Mouse (Mus musculus): Measurements from ENCODE around the gene Foxa1. TPM values are rescaled to one million over a fixed set of nuclear protein-coding genes. Genes with fewer than 3 reads are reported as not detected.

The Foxa1 gene
- polyA plus RNA-seq, 1 experiment from 2014 or later = 16.1 TPM

GRCm38 (mm10) chr12:57554091-57554490 is 7.4 kb upstream of the Foxa1 start:
- Histone ChIP-seq H3K36me3 (ENCODE audit: control insufficient read depth, insufficient read depth, low read length) (no peaks in the 10 kb centered on the region), H3K27me3 (ENCODE audit: control insufficient read depth, insufficient read depth, low read length) (peaks cover 2% of the 10 kb centered on the region; the same call in 1 of the 2 replicates), H3K9ac (ENCODE audit: low read length) (no peak overlapping the region), H3K4me3 (ENCODE audit: low read depth, low read length) (no peak overlapping the region), H3K4me2 (replicated peaks; ENCODE audit: low read depth) (no peak overlapping the region), H3K27ac (replicated peaks) (no peak overlapping the region), H3K4me1 (replicated peaks; ENCODE audit: control insufficient read depth, insufficient read depth) (no peaks in the 10 kb centered on the region), H3K9me3 (ENCODE audit: control insufficient read depth, low read length) (no peaks in the 10 kb centered on the region)
- TF ChIP-seq CTCF (IDR thresholded peaks at IDR 0.05; ENCODE audit: low read depth) = no peak
- TF ChIP-seq EP300 (optimal IDR thresholded peaks at IDR 0.05) = no peak
- 58% methylated on average over 3 of the region's 3 CpGs for WGBS
- DNase-seq (ENCODE audit: low spot score) (no peak), ATAC-seq (ENCODE audit: low FRiP score, low TSS enrichment) (no peak)

- no peak overlapping the region for H3K4me3 ChIP-seq (ENCODE audit: low read depth, low read length)
- H3K36me3 ChIP-seq (ENCODE audit: control insufficient read depth, insufficient read depth, low read length) = no peaks in the 10 kb centered on the region
- DNase-seq (ENCODE audit: low spot score) (no peak), ATAC-seq (ENCODE audit: low FRiP score, low TSS enrichment) (no peak)
- TF ChIP-seq CTCF (IDR thresholded peaks at IDR 0.05; ENCODE audit: low read depth) (no peak), EP300 (optimal IDR thresholded peaks at IDR 0.05) (no peak)
- H3K9ac ChIP-seq (ENCODE audit: low read length) = no peak overlapping the region
- peaks cover 2% of the 10 kb centered on the region; the same call in 1 of the 2 replicates for H3K27me3 ChIP-seq (ENCODE audit: control insufficient read depth, insufficient read depth, low read length)
- no peak overlapping the region for H3K27ac ChIP-seq (replicated peaks)
- H3K4me1 ChIP-seq (replicated peaks; ENCODE audit: control insufficient read depth, insufficient read depth) = no peaks in the 10 kb centered on the region
- WGBS = 11% methylated on average over 3 of the region's 3 CpGs
- no peaks in the 10 kb centered on the region for H3K9me3 ChIP-seq (ENCODE audit: control insufficient read depth, low read length)
- H3K4me2 ChIP-seq (replicated peaks; ENCODE audit: low read depth) = no peak overlapping the region
Observed at GRCm38 (mm10) chr12:57552286-57552685, 5.6 kb upstream of the Foxa1 start.

- peak overlapping the region; percentile 52 for H3K4me2 ChIP-seq (replicated peaks; ENCODE audit: low read depth)
Observed at GRCm38 (mm10) chr12:57550881-57551280, 4.2 kb upstream of the Foxa1 start.

GRCm38 (mm10) chr12:57550181-57550808 is 3.6 kb upstream of the Foxa1 start:
- Histone ChIP-seq H3K4me1 (replicated peaks; ENCODE audit: control insufficient read depth, insufficient read depth) (no peaks in the 10 kb centered on the region), H3K36me3 (ENCODE audit: control insufficient read depth, insufficient read depth, low read length) (no peaks in the 10 kb centered on the region), H3K9ac (ENCODE audit: low read length) (peak overlapping the region; percentile 54; the same call in 1 of the 2 replicates), H3K27ac (replicated peaks) (peak overlapping the region; percentile 95), H3K27me3 (ENCODE audit: control insufficient read depth, insufficient read depth, low read length) (peaks cover 2% of the 10 kb centered on the region; the same call in 1 of the 2 replicates), H3K4me3 (ENCODE audit: low read depth, low read length) (peak overlapping the region; percentile 31), H3K4me2 (replicated peaks; ENCODE audit: low read depth) (peak overlapping the region; percentile 52), H3K9me3 (ENCODE audit: control insufficient read depth, low read length) (no peaks in the 10 kb centered on the region)
- 7% methylated on average over 31 of the region's 31 CpGs for WGBS
- peak; percentile 50 for DNase-seq (ENCODE audit: low spot score)
- no peak for ATAC-seq (ENCODE audit: low FRiP score, low TSS enrichment)
- TF ChIP-seq CTCF (IDR thresholded peaks at IDR 0.05; ENCODE audit: low read depth) (no peak), EP300 (optimal IDR thresholded peaks at IDR 0.05) (no peak)

More at GRCm38 (mm10) chr12:57550881-57551280, 4.2 kb upstream of the Foxa1 start:
- no peak for TF ChIP-seq CTCF (IDR thresholded peaks at IDR 0.05; ENCODE audit: low read depth)
- TF ChIP-seq EP300 (optimal IDR thresholded peaks at IDR 0.05) = no peak
- H3K36me3 ChIP-seq (ENCODE audit: control insufficient read depth, insufficient read depth, low read length) = no peaks in the 10 kb centered on the region
- peaks cover 2% of the 10 kb centered on the region; the same call in 1 of the 2 replicates for H3K27me3 ChIP-seq (ENCODE audit: control insufficient read depth, insufficient read depth, low read length)
- no peaks in the 10 kb centered on the region for H3K9me3 ChIP-seq (ENCODE audit: control insufficient read depth, low read length)
- DNase-seq (ENCODE audit: low spot score) (no peak), ATAC-seq (ENCODE audit: low FRiP score, low TSS enrichment) (no peak)
- H3K4me1 ChIP-seq (replicated peaks; ENCODE audit: control insufficient read depth, insufficient read depth) = no peaks in the 10 kb centered on the region
- peak overlapping the region; percentile 24; the same call in 1 of the 2 replicates for H3K27ac ChIP-seq (replicated peaks)
- H3K9ac ChIP-seq (ENCODE audit: low read length) = no peak overlapping the region
- H3K4me3 ChIP-seq (ENCODE audit: low read depth, low read length) = peak overlapping the region; percentile 31
- 27% methylated on average over 8 of the region's 8 CpGs for WGBS

GRCm38 (mm10) chr12:57549667-57550160 is 3.0 kb upstream of the Foxa1 start:
- Histone ChIP-seq H3K4me2 (replicated peaks; ENCODE audit: low read depth) (peak overlapping the region; percentile 52), H3K4me1 (replicated peaks; ENCODE audit: control insufficient read depth, insufficient read depth) (no peaks in the 10 kb centered on the region), H3K36me3 (ENCODE audit: control insufficient read depth, insufficient read depth, low read length) (no peaks in the 10 kb centered on the region), H3K4me3 (ENCODE audit: low read depth, low read length) (peak overlapping the region; percentile 31), H3K27me3 (ENCODE audit: control insufficient read depth, insufficient read depth, low read length) (peaks cover 2% of the 10 kb centered on the region; the same call in 1 of the 2 replicates), H3K27ac (replicated peaks) (peak overlapping the region; percentile 95), H3K9me3 (ENCODE audit: control insufficient read depth, low read length) (no peaks in the 10 kb centered on the region), H3K9ac (ENCODE audit: low read length) (peak overlapping the region; percentile 54)
- ATAC-seq (ENCODE audit: low FRiP score, low TSS enrichment) (no peak), DNase-seq (ENCODE audit: low spot score) (peak; percentile 51)
- WGBS = 6% methylated on average over 15 of the region's 15 CpGs
- no peak for TF ChIP-seq EP300 (optimal IDR thresholded peaks at IDR 0.05)
- TF ChIP-seq CTCF (IDR thresholded peaks at IDR 0.05; ENCODE audit: low read depth) = no peak

All from stomach, postnatal 0 days (tissue).